Mouse (Mus musculus) spleen, adult 2 months (tissue): ENCODE data around the gene Arl8a.

Source experiments
- CTCF ChIP-seq: fragments of 200-500 bp; IDR thresholded peaks from 2 replicates; pipeline ENCODE4 v1.5.1; 2011; ENCODE audit warnings: mild to moderate bottlenecking, inconsistent platforms; ENCODE audit not compliant: insufficient read depth, insufficient read length, insufficient replicate concordance; ENCODE audit errors: extremely low read depth
- POLR2A ChIP-seq: fragments of 200-500 bp; IDR thresholded peaks from 2 replicates; pipeline ENCODE4 v1.6.1; 2011; ENCODE audit warnings: low read depth, low read length, inconsistent platforms

DNA sequence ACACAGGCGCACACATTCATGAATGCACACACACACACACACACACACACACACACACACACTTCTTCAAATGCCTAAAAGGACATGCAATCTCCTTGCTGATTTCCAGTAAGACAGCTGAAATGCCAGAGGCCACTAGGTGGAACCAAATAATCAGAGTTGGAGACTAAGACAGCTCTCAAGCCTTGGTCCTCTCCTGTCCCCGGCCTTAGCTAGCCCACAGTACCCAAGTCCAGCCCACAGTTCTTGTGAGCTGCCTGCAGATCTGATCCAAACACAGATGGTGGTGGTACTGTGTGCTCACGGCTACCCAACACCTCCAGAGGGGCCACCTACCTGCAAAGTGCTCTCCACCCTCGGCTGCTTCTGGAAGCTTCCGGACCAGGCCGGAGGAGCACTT is 25.4 kb downstream of the Arl8a start:
- TF ChIP-seq CTCF (no peak), POLR2A (no peak)
